Mouse (Mus musculus): ENCODE measurements around the gene Mlycd.

GRCm38 (mm10) chr8:119358836-119359235 is 35.8 kb upstream of the Mlycd start:
- TF ChIP-seq POLR2A (IDR thresholded peaks at IDR 0.05; ENCODE audit: borderline replicate concordance, extremely low read depth, insufficient read depth, insufficient read length, poor library complexity, severe bottlenecking): no peak
- peak; percentile 67 for TF ChIP-seq CTCF (IDR thresholded peaks at IDR 0.05; ENCODE audit: borderline replicate concordance, extremely low read depth, insufficient read depth, insufficient read length)

Data from brain, embryonic 14.5 days (tissue).